Mouse (Mus musculus): ENCODE results near the gene B230217C12Rik.

- no peak for TF ChIP-seq POLR2A (IDR thresholded peaks at IDR 0.05; ENCODE audit: low read depth, low read length)
- TF ChIP-seq CTCF (IDR thresholded peaks at IDR 0.05; ENCODE audit: extremely low read depth, insufficient read depth, insufficient read length, insufficient replicate concordance): no peak
These were observed 10.1 kb upstream of the B230217C12Rik start for GRCm38 (mm10) chr11:97830501-97830900.
